Mouse (Mus musculus): ENCODE measurements at regions not wholly inside any gene's neighbourhood (a gene's known extent, or its start where the extent isn't known, plus 50 kb on each side); places are given as distances from the start of the nearest gene placed in this dataset.

DNA sequence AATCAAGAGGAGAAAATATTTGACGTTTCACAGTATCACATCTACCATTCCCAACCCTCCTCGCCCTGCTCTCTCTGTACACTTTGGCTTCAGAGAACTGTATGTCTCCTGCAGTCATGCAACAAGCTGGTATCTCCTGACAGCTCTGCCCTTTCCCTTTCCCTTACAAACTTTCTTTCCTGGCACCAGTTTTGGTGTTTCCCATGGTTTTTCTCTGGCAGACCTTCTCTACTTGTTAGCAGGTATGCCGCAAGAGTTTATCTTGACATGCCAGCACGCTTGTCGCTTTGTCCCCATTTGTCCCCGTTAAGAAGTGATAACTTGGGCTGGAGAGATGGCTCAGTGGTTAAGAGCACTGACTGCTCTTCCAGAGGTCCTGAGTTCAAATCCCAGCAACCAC is 94.9 kb downstream of the D16Ertd472e start:
- TF ChIP-seq POLR2A (IDR thresholded peaks at IDR 0.05; ENCODE audit: low read depth, low read length), result no peak
- no peak for TF ChIP-seq CTCF (IDR thresholded peaks at IDR 0.05; ENCODE audit: borderline replicate concordance, insufficient read depth, low read length)
